Mouse (Mus musculus) kidney, postnatal 14 days (tissue): ENCODE measurements around the gene Dock10.

Experiments
- DNase-seq: peaks from one replicate; pipeline ENCODE4 v3.0.0; 2022; ENCODE audit warnings: mixed read lengths

Dock10 gene

DNA sequence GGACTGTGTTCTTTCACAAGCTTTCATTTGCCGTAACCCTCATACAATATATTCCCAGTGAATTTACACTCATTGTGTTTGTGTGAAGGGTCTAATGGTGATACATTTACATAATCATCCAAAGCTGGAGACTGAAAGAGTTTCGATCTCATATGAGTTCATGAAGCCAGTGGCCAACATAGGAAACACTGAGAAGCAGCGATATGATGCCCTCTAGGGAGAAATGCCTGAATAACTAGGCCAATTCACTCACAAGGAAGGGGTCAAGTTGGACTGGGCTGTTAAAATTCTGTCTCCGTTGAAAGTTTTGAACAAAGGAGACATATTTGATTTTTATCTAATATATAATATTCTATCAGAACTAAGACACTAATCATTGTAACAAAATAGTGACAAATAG lies 30.9 kb downstream of the Dock10 start:
- no peak for DNase-seq

DNA sequence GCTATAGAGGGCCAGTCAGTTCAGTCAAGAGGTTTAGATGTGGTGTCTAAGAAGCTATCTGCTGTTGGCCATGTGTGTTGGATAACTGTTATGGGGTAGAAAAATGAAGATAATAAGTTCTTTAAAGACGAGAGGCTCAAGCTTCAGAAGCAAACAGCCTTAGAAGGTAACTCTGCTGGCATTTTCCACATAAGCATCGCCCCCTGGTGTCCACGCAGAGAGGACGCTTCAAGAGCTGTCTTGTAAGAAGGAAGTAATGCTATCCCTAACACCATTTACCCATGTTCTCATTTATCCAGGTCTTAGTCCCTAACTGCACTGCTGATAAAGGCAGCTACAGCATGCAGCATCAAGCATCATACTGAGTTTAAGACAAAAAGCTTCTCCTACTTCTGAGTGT lies 35.7 kb downstream of the Dock10 start:
- DNase-seq = peak; percentile 26

DNA sequence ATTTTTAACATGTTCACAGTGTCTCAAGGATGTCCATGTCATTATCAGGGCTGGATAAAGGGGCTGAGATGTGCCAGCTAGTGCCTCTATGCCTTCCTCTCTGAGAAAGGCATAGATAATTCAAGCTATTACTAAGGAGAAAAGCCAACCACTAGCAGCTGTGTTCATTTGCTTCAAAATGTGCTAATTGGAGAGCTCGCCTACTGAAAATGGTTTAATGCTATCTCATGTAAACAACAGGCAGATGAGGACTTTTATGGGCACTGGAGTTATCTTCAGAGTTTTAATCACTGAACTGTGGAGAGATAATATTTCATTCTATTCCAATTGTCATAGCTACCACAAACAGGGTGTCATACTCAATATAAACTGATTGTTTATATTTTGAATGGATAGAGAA lies 36.3 kb downstream of the Dock10 start:
- DNase-seq = no peak

DNA sequence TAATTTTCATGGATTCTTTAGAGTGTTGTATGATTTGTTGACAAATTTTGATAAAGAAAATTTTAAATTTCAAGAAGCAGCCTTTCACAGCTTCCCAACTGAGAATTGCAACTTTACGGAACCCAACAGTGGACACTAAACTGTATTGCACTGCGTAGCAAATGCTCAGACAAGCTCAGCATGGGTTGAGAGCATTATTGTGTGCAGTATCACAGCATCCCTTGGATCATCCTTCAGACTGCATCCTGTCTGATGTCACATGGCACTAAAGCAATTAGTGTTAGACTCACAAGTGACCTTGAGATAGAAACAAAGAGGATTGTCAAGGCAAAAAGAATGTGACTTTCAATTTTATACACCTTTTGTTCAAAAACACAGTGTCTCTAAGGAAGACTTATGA lies 37.1 kb downstream of the Dock10 start:
- DNase-seq = no peak

DNA sequence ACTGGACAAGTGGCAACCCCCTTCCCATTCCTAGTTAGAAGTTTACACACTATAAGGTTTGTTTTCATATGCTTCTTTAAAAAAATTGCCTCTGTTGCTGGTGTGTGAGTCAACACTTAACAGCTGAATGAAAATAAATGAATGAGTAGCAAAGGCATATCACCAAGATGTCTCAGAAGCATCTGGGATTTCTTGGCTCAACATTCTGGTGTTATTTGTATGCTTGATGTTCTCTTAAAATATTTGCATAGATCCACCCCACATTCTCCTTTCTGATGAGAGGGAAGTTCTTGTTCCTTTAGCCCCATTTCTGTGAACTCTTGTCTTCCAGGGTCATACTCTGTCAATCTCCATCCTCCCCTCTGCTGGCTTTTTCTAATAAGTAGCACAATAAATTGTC lies 38.2 kb downstream of the Dock10 start:
- DNase-seq = no peak

- DNase-seq = no peak
Measured at GRCm38 (mm10) chr1:80719436-80719835, 38.9 kb downstream of the Dock10 start.

- no peak for DNase-seq
Measured at GRCm38 (mm10) chr1:80718666-80719065, 39.7 kb downstream of the Dock10 start.

GRCm38 (mm10) chr1:80715917-80716316 lies 42.4 kb downstream of the Dock10 start:
- DNase-seq = no peak

DNA sequence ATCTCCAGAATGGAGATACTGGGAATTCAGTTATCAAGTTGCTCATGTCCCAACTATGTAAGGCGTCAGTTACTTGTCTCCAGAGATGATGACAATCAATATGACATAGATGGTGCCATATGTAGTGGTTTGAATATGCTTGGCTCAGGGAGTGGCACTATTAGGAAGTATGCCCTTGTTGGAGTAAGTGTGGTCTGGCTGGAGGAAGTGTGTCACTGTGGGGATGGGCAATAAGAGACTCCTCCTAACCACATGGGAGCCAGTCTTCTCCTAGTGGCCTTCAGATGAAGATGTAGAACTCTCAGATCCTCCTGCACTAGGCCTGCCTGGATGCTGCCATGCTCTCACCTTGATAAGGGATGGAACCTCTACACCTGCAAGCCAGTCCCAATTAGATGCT lies 44.4 kb downstream of the Dock10 start:
- no peak for DNase-seq

DNA sequence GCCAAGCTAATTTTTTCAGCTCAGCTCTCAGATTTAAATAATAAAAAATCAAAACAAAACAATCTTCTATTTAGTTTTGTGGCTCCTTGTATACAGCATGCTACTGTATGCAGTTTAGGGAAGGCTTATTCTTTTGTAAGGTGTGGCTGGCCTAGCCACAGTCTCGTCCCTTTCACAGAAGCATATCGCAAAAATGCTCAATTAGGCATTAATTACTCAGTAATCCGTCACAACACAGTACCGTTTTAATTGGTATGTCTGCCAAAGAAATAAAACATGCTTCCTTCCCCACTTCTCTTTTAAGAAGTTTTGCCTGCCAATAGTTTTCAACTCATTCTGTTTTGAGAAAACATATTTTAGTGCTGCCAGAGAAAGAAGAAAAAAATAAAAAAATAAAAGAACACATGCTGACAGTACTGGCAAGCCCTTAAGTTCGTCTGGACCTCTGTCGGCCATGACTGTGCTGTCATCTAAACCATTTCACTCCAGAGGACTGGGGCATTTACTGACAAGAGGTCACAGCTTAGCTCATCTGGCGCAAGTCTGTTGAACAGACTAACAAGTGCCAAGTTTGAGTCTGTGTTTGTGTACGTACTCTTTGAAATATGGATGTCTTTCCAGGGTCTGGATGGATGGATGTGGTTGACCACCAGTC lies 47.6 kb downstream of the Dock10 start:
- peak; percentile 11 for DNase-seq

DNA sequence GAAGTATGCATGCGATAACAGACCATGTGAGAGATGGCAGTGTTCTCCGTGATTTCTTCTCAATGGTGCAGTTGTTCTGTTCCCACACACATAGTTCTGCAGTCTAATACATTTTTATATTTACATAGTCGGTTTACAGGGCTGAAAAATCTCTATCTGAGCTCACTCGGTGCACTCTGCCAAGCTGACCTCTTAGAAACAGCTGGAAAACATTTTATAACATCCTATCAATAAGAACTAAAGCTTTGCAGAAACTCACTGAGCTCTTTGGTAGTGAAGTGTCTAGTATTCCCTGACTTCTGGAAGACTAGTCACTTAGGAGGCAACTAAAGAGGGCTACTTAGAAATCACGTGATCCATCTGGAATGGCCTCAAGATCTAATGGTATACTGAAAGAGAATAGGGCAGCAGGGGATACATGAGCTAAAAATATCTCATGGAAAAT lies 48.2 kb downstream of the Dock10 start:
- no peak for DNase-seq

- DNase-seq = peak; percentile 9
Measured at GRCm38 (mm10) chr1:80709299-80709698, 49.0 kb downstream of the Dock10 start.

DNA sequence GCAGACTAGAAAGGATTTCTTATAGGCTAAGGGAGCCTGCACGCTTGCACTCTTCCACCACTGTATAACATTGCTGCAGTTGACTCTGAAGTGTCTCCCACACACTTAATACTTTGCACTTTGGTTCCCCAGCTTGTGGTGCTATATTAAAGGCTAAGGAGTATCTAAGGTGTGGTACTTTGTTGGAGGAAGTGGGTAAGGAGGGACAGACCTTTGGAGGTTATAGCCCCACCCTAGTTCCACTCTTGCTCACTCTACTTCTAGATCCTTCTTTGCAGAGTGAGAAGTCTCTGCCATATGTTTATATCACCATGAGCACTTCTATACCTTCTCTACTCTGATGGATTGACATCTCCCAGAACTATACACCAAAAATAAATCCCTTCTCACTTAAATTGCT lies 55.0 kb downstream of the Dock10 start:
- no peak for DNase-seq

DNA sequence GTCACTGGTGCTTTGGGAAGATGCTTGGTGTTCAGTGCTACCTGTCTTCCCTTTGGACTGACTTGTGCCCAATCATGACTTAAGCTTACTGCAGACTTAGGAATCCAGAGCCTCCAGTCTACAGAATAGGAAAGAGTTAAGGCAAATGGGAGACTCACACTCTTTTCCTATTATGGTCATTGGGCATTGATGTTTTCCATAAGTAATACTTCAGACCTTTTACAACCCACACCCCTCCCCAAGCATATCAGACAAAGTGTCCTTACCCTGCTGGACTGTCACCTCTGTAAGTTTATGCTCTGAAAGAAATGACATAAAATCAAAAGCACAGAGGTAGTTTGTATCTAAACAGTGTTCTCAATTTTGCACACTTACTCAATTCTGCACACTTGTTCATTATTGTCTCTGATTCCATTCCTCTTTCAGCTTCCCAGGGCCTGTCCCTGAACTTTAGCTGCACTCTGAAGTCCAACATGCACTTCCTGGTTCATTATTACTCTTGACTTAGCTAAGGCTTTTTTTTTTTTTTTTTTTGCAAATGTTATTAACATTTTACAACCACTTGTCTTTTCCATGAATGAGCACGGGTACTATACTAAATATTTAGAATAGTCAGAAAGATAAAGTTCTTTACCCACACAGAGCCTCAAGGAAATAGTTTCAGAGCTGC lies 82.2 kb downstream of the Dock10 start:
- no peak for DNase-seq

GRCm38 (mm10) chr1:80671730-80672129 lies 86.6 kb downstream of the Dock10 start:
- DNase-seq = no peak

DNA sequence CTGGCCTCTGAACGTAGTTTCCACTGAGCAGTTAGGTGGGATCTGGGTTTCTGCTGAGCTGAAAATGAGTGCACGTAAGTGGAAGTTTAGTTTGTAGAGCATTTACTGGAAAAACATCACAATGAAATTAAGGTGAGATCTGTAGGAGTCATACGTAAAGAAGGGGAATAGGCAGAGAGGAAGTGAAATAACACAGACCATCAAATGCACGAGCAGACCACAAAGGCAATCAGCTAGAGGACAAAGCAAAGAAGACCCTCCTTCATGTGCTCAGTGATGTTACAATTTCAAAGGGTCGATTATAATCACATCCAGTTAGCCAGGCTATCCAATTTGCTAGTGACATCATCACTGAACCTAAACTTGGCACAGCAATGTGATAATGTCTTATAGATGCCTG lies 87.3 kb downstream of the Dock10 start:
- no peak for DNase-seq

- DNase-seq = no peak
Measured at GRCm38 (mm10) chr1:80670387-80670786, 87.9 kb downstream of the Dock10 start.

- DNase-seq = no peak
Measured at GRCm38 (mm10) chr1:80665761-80666160, 92.6 kb downstream of the Dock10 start.

GRCm38 (mm10) chr1:80665161-80665560 lies 93.2 kb downstream of the Dock10 start:
- DNase-seq = no peak

DNA sequence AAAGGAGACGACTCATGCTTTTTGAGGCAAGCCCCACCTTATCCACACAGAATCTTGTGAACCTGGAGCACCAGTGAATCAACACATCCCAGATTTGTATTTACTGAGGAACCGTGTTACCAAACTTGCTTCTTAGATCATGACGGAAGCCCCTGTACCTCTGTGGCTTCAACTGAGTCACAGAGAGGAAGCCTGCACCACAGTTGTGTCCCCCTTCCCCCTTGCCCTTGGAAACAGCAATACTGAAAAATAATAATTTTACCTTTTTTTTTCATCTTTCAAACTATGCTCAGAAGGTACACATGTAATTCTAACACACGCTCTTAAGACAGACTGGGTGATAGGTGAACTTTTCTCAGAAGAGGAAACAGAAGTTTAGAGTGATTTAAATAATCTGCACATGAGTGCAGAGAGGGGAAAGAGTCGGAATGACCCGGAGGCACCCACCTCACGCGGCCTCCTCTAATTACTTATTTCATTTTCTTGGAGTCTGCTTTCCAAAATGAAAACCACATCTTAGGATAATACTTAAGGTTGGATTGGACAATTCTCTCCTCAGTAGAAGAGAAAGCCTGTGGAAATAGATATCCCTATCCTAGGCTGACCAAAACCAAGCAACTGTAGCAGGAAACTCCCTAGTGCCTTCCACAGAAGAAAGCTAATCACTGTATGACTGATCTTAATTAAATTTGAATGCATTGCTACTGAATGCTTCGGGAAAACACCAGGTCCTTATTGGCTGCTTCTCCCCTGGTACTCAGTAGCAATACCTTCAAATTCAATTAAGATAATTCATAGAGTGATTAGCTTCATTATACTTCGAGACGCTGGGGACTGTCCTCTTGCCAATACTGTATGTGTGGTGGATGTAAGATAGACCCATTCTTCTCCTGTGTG lies 96.6 kb downstream of the Dock10 start:
- no peak for DNase-seq

DNA sequence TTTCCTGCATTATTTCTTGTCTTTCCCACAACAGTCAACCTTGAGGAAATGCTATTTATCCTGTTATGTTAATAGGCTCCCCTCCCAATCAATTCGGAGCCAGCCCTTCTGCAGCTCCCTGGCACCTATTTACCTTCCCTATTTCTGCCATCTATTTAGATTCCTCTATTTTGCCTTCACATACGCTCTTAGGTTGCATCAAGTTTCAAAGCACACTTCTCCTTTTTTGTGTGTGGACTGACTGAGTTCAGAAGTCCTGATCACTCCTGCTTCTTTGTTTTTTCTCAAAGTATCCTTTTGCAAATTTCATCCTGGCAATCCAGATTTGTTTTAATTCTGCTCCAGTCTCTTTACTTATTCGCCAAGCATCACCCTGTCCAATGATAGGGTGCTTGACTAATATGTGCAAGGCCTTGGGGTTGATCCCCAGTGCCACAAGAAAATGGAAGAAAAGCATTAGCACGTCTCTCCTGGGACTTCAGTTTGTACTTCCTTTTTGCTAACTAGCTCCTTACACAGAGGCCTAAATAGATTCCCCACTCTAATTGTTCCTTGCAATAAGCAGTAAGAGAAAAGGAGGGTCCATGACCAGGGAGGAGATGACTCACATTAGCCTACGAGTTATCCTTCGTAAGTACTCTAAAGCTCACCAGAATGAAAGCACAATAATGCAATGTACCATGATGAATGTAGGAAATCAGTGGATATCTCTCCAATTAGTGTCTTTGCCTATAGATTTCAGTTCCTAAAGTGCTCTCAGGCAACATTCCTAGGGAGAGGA lies 98.7 kb downstream of the Dock10 start:
- DNase-seq = no peak

DNA sequence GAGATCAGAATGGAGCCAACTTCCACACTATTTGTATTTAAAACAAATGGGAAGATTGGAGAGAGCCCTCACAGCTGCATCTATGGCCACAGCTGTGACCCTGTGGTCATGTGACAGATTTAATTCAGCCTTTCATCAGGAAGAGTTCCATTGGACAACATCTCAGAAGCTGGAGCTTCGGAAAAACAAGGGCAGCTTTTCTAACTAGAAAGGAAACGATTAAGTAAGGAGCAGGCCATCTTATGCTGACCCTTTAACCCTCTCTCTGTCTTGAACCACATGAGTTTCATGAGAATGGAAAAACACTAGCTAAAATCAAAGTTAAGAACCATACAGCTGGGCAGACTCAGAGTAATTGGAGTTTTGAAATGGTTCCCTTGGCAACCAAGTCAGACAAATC lies 101.9 kb downstream of the Dock10 start:
- DNase-seq = peak; percentile 56

DNA sequence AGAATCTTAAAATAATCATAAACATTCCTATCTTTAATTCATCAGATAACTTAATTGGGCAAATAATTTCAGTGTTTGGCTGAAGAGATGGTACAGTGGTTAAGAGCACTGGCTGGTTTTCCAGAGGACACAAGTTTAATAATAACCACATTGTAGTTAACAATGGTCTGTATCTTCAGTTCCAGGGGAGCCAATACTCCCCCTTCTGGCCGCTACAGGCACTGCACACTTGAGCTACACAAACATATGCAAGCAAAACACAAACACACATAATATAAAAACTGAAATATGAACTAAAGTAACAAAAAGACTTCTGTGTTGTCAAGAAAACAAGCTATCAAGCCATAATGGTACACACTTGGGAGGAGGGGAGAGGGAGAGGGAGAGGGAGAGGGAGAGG lies 102.5 kb downstream of the Dock10 start:
- no peak for DNase-seq
